Mouse (Mus musculus): ENCODE measurements around the gene Axdnd1. TPM values are rescaled to one million over a fixed set of nuclear protein-coding genes. Genes with fewer than 3 reads are reported as not detected.

The Axdnd1 gene
- polyA plus RNA-seq (2015; fragmentation: Nextera tagmentation; extraction: Ambion mirVana) = 0.08 and 0.24 TPM in 2 replicates

GRCm38 (mm10) chr1:156420671-156421297 lies at the start of gene Axdnd1:
Gene Axdnd1 (minus strand): TSS chr1:156421159.

GRCm38 (mm10) chr1:156365740-156366139 lies 55.2 kb downstream of the Axdnd1 start, which contains the start of gene Gm2000:
Gene Gm2000 (plus strand): TSS chr1:156366040.

GRCm38 (mm10) chr1:156310630-156311029 lies 110.3 kb downstream of the Axdnd1 start, which contains the start of gene Nphs2:
Gene Nphs2 (plus strand): TSS chr1:156310727.

DNA sequence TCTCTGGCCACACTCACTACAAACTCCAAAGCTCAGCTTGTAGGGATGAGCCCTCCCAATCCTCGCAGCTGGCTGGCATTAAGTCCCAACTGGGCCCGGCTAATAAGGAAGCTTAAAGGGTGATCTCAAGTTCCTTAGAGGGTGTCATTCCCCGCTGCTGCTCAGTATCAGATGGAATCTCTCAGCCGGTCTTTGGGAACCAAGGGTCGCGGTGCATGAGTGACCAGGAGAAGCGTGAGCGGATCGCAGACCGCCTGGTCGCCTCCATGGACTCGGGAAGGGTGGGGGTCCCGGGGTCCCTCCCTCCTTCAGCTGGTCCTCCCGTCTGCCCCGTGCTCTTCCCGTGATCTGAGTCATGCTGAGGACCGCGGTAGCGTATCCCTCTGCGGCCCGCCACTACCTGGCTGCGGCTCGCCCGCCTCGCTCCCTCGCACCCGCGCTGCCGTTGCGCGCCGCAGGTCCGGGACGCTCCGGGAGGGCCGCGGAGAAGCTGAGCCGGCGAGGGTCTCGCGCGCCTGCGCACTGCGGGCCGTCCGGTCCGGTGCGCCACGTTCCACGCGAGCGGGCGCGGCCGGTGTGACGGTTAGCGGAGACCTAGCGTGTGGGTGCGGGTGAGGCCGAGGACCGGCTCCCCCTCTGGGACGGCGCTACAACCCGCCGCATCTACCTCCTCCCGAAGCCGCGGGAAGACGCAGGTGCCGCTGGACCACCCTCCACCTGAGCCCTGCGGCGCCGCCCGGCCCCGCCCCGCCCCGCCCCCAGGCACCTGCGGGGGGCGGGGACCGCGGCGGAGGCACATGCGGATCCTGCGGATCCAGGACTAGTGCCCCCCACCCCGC lies 117.8 kb downstream of the Axdnd1 start, which contains the start of gene Tdrd5:
TSS of gene Tdrd5 (minus strand) at position 754 of the 839 bp plus-strand sequence.

Other genes with a start within 250 kb of the Axdnd1 start
- gene Fam163a, start 216.1 kb downstream of the Axdnd1 start, polyA plus RNA-seq (2015; fragmentation: Nextera tagmentation; extraction: Ambion mirVana) = 0.11 and 0.21 TPM in 2 replicates
- 0.11 TPM in 1 of 2 replicates, not detected in the other for gene Tdrd5, start 117.5 kb downstream of the Axdnd1 start, polyA plus RNA-seq (2015; fragmentation: Nextera tagmentation; extraction: Ambion mirVana)
- 0.71 TPM in 1 of 2 replicates, not detected in the other for gene Nphs2, start 110.4 kb downstream of the Axdnd1 start, polyA plus RNA-seq (2015; fragmentation: Nextera tagmentation; extraction: Ambion mirVana)
- 587 and 655 TPM in 2 replicates for gene Gm2000, start 55.1 kb downstream of the Axdnd1 start, polyA plus RNA-seq (2015; fragmentation: Nextera tagmentation; extraction: Ambion mirVana)
- gene Soat1, start 53.2 kb upstream of the Axdnd1 start, polyA plus RNA-seq (2015; fragmentation: Nextera tagmentation; extraction: Ambion mirVana) = 14.6 and 17.7 TPM in 2 replicates
- gene Gm10031, start 102.9 kb upstream of the Axdnd1 start, polyA plus RNA-seq (2015; fragmentation: Nextera tagmentation; extraction: Ambion mirVana) = 0.19 and 0.26 TPM in 2 replicates
- 2.1 and 2.2 TPM in 2 replicates for gene Abl2, start 137.6 kb upstream of the Axdnd1 start, polyA plus RNA-seq (2015; fragmentation: Nextera tagmentation; extraction: Ambion mirVana)